Mouse (Mus musculus) G1E (cell line): ENCODE measurements at regions not wholly inside any gene's neighbourhood (a gene's known extent, or its start where the extent isn't known, plus 50 kb on each side); places are given as distances from the start of the nearest gene placed in this dataset.

Source experiments
- ATAC-seq: 2 replicates; pipeline ENCODE4 v1.8.0; 2016; ENCODE audit warnings: mild to moderate bottlenecking; ENCODE audit not compliant: insufficient number of reproducible peaks, poor library complexity, low FRiP score, severe bottlenecking; ENCODE audit errors: extremely low read depth
- DNase-seq: peaks from one replicate; pipeline ENCODE4 v3.0.0; 2012; ENCODE audit warnings: low spot score
- H3K27me3 ChIP-seq: 2 replicates; pipeline ENCODE4 v1.6.1; 2012; ENCODE audit warnings: mild to moderate bottlenecking, low read length, inconsistent platforms; ENCODE audit not compliant: insufficient read depth
- H3K36me3 ChIP-seq: replicated peaks from 2 replicates; pipeline ENCODE3; 2012; ENCODE audit warnings: mild to moderate bottlenecking, inconsistent platforms
- H3K4me1 ChIP-seq: 2 replicates; pipeline ENCODE4 v1.6.1; 2012; ENCODE audit warnings: low read depth, low read length, inconsistent platforms, mixed read lengths; ENCODE audit not compliant: insufficient read depth
- H3K4me3 ChIP-seq: 2 replicates; pipeline ENCODE4 v1.5.1; 2012; ENCODE audit warnings: low read depth, mild to moderate bottlenecking, inconsistent platforms, low read length, moderate library complexity, mixed read lengths
- H3K9me3 ChIP-seq: replicated peaks from 2 replicates; pipeline ENCODE4 v1.6.1; 2012; ENCODE audit warnings: inconsistent platforms
- CTCF ChIP-seq: IDR thresholded peaks from 2 replicates; pipeline ENCODE4 v1.5.1; 2012; ENCODE audit warnings: low read depth, low read length, inconsistent platforms, mixed read lengths
- GATA1 ChIP-seq: IDR thresholded peaks from 2 replicates; pipeline ENCODE4 v1.6.1; 2012; ENCODE audit warnings: borderline replicate concordance, low read length, inconsistent platforms, mixed read lengths
- GATA2 ChIP-seq: IDR thresholded peaks from 2 replicates; pipeline ENCODE4 v1.6.1; 2012; ENCODE audit warnings: low read depth, low read length, inconsistent platforms, borderline replicate concordance
- POLR2AphosphoS5 ChIP-seq: IDR thresholded peaks from 2 replicates; pipeline ENCODE4 v1.6.1; 2012; ENCODE audit warnings: low read depth, low read length, inconsistent platforms; ENCODE audit not compliant: insufficient replicate concordance
- TAL1 ChIP-seq: conservative IDR thresholded peaks from 2 replicates; pipeline ENCODE4 v1.6.1; 2012; ENCODE audit warnings: low read depth, low read length, inconsistent platforms, mixed read lengths

- H3K4me3 ChIP-seq: no peak overlapping the region
- H3K4me1 ChIP-seq: no peaks in the 10 kb centered on the region
- DNase-seq (no peak), ATAC-seq (no peak)
- no peaks in the 10 kb centered on the region for H3K9me3 ChIP-seq
- 0 out of 2 replicates have a peak, but pooled peaks cover 3% of the 10 kb centered on the region for H3K27me3 ChIP-seq
- H3K36me3 ChIP-seq: no peaks in the 10 kb centered on the region
- TF ChIP-seq POLR2AphosphoS5: no peak
- no peak for TF ChIP-seq TAL1
- TF ChIP-seq GATA2: no peak
- no peak for TF ChIP-seq GATA1
- no peak for TF ChIP-seq CTCF
Observed at GRCm38 (mm10) chr11:48063719-48064118, 75.0 kb upstream of the Sgcd start.

DNA sequence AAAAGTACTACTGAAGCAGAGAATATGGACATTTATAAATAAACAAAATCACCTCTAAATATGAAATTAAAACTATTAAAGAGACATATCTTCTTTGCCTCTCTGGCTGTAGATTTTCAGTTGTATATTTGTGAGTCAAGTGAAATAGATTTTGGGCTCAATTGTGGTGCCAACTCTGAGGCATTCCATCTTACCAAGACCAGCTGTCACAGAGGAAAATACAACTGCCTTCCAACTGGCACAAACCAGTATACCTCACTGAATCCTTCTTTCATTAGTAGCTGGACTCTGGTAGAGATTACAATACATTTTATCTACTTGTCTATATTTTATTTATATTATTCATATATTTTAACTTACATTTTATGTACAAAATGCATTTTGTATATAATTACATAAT lies 72.7 kb upstream of the Sgcd start:
- DNase-seq (no peak), ATAC-seq (no peak)
- 0 out of 2 replicates have a peak, but pooled peaks cover 3% of the 10 kb centered on the region for H3K27me3 ChIP-seq
- no peaks in the 10 kb centered on the region for H3K9me3 ChIP-seq
- H3K4me1 ChIP-seq: no peaks in the 10 kb centered on the region
- TF ChIP-seq CTCF (no peak), GATA1 (no peak), TAL1 (no peak), GATA2 (no peak), POLR2AphosphoS5 (no peak)
- no peaks in the 10 kb centered on the region for H3K36me3 ChIP-seq
- H3K4me3 ChIP-seq: no peak overlapping the region

DNA sequence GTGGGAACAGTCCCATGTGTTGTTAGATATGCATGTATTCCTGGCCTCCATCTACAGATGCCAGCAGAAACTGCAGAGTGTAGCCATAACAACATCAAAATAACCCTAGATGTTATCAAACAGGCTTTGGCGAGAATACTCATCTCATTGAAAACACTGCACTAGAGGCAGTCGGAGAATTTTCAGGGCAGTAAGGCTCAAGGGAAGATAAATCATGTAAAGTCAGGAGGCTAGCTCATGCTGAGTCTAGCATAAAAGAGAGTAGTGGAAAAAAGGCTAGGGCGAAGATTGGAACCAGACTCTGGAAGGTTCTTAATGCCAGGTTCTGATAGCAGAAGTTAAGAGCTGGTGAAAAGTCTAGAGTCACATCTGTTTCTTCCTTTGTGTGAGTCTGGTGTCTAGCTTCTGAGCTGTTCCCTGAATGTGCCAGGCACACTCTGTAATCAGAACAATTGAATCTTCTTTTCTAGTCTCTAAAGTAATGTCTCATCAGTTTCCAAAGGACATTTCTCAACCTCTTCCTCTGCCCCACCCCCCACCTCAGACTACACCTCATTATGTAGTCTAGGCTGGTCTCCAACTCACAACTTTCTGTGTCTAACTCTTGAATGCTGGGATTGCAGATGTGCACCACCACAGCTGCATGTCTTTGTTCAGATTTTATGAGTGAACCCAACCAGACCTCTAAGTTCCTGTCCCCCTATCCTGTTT lies 62.5 kb upstream of the Sgcd start:
- no peak for DNase-seq
- Histone ChIP-seq H3K4me1 (no peaks in the 10 kb centered on the region), H3K4me3 (no peak overlapping the region), H3K9me3 (no peaks in the 10 kb centered on the region), H3K27me3 (no peaks in the 10 kb centered on the region), H3K36me3 (no peaks in the 10 kb centered on the region)
- no peak for TF ChIP-seq TAL1
- TF ChIP-seq CTCF: no peak
- TF ChIP-seq POLR2AphosphoS5: no peak
- no peak for TF ChIP-seq GATA2
- TF ChIP-seq GATA1: no peak
- ATAC-seq: no peak

DNA sequence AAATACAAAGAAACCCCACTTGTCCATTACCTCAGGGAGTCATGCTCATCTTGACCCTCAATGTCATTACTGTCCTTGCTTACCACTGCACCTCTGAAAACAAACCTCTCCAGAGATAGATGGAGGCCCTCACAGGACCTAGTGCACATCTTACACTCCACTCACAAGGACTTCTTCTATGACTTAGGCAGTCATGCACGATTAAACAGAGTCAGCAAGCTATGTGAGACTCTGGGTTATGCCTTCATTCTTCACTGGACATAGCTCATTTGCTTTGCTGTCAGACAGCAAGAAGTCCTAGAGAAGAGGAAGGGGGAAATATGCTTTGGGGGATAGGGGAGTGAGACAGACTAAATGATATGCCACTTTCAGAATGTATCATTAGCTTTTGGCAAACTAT lies 59.5 kb upstream of the Sgcd start:
- DNase-seq (no peak), ATAC-seq (no peak)
- no peaks in the 10 kb centered on the region for H3K4me1 ChIP-seq
- no peaks in the 10 kb centered on the region for H3K36me3 ChIP-seq
- TF ChIP-seq GATA1: no peak
- no peak for TF ChIP-seq POLR2AphosphoS5
- TF ChIP-seq GATA2: no peak
- no peak for TF ChIP-seq TAL1
- no peak for TF ChIP-seq CTCF
- no peaks in the 10 kb centered on the region for H3K27me3 ChIP-seq
- H3K4me3 ChIP-seq: no peak overlapping the region
- no peaks in the 10 kb centered on the region for H3K9me3 ChIP-seq
